Mouse (Mus musculus): ENCODE measurements around the gene Wwc2. TPM values are rescaled to one million over a fixed set of nuclear protein-coding genes. Genes with fewer than 3 reads are reported as not detected.

The Wwc2 gene
- polyA plus RNA-seq, 1 experiment from 2014 or later = 15.7 TPM

DNA sequence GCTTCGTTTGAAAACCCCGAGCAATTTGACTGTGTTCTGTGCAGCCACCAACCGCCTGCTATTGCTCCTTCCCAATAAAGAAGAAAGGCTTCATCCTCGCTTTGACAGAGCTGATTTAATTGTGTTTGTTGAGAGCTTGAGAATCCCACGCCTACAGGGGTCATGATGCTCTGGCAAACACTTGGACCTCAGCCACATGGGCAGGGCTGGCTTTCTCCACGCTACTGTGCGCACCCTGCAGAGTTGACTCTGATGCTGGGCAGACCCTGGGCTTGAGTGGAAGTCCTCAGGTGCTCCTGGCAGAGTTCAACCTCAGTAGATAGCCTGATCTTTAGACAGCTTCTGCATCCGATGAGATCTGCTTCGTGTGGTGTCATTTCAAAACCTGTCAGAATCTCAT is 198.7 kb downstream of the Wwc2 start:
- Histone ChIP-seq H3K27me3 (no peaks in the 10 kb centered on the region), H3K27ac (no peak overlapping the region), H3K9ac (no peak overlapping the region), H3K4me3 (no peak overlapping the region), H3K4me2 (replicated peaks) (no peak overlapping the region), H3K4me1 (no peaks in the 10 kb centered on the region), H3K36me3 (no peaks in the 10 kb centered on the region), H3K9me3 (replicated peaks) (peaks cover 5% of the 10 kb centered on the region; the same call in 1 of the 2 replicates)
- WGBS = 71% methylated on average over 9 of the region's 9 CpGs
- no peak for ATAC-seq (ENCODE audit: low FRiP score)

DNA sequence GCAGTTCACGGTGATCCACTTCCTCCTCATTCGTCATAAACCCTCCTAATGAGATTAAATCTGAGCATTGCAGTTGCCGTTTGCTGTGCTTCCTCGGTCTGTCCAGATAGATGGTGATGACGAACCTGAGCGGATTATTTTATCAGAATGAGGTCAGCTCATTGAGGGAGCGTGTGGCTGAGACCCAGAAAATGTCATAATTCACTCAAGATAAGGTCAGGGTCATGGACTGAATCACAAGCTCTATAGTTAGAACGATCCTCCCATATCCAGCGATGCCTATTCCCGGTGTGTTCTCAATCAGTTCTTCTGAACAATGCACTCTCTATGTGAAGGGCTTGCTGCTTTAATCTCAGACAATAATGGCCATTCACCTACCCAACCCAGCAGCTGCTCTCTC is 203.0 kb downstream of the Wwc2 start:
- H3K9ac ChIP-seq = no peak overlapping the region
- WGBS = 58% methylated on average over 10 of the region's 10 CpGs
- H3K4me3 ChIP-seq = no peak overlapping the region

DNA sequence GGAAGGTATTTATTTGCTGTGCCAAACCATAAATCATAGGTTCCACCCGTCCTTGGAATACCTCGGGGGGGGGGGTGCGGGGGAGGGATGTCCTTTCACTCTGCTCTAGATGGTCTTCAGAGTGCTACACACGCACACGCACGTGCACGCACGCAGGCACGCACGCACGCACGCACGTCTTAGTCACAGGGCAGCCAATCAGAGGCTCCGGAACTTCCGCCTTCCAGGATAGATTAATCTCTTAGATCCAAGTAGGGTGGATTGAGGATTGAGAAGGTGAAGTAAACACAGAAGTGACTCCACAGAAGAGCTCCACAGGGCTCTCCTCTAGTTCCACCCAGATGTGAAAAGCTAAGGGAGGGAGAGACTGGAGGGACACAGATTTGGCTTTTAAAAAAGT is 204.4 kb downstream of the Wwc2 start:
- H3K4me2 ChIP-seq (replicated peaks) = no peak overlapping the region
- WGBS = 94% methylated on average over 15 of the region's 15 CpGs
- H3K36me3 ChIP-seq = no peaks in the 10 kb centered on the region
- no peak for ATAC-seq (ENCODE audit: low FRiP score)
- H3K4me1 ChIP-seq = no peaks in the 10 kb centered on the region
- no peak overlapping the region for H3K9ac ChIP-seq
- no peak overlapping the region for H3K4me3 ChIP-seq
- no peaks in the 10 kb centered on the region for H3K27me3 ChIP-seq
- no peak overlapping the region for H3K27ac ChIP-seq
- no peaks in the 10 kb centered on the region for H3K9me3 ChIP-seq (replicated peaks)

More for the DNA sequence above, 203.0 kb downstream of the Wwc2 start:
- Histone ChIP-seq H3K27ac (0 out of 2 replicates have a peak overlapping the region, but pooled peaks have one; percentile 2), H3K36me3 (no peaks in the 10 kb centered on the region), H3K9me3 (replicated peaks) (no peaks in the 10 kb centered on the region), H3K4me2 (replicated peaks) (no peak overlapping the region), H3K27me3 (no peaks in the 10 kb centered on the region), H3K4me1 (no peaks in the 10 kb centered on the region)
- no peak for ATAC-seq (ENCODE audit: low FRiP score)

DNA sequence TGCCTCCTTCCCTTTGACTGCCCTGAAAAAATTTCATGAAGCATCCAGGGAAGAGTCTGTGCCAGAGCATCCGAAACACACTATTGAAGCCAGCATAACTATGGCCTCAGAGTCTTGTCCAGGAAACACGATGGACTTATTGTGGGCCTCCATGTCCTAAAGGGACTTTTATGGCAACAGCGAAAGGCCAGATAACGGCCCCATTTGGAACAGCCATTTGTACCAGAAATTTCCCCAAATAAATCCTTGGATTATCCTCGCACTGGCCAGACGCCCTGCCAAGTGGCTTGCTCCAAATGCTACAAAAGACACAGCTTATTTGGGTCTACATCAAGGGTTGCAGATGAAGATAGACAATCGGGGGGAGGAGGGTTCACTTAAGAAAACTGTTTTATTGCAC is 206.3 kb downstream of the Wwc2 start:
- ATAC-seq (ENCODE audit: low FRiP score) = no peak
- Histone ChIP-seq H3K9ac (no peak overlapping the region), H3K9me3 (replicated peaks) (no peaks in the 10 kb centered on the region), H3K27ac (no peak overlapping the region), H3K27me3 (no peaks in the 10 kb centered on the region), H3K4me2 (replicated peaks) (no peak overlapping the region), H3K4me3 (no peak overlapping the region), H3K36me3 (no peaks in the 10 kb centered on the region), H3K4me1 (no peaks in the 10 kb centered on the region)
- 91% methylated on average over 7 of the region's 7 CpGs for WGBS

DNA sequence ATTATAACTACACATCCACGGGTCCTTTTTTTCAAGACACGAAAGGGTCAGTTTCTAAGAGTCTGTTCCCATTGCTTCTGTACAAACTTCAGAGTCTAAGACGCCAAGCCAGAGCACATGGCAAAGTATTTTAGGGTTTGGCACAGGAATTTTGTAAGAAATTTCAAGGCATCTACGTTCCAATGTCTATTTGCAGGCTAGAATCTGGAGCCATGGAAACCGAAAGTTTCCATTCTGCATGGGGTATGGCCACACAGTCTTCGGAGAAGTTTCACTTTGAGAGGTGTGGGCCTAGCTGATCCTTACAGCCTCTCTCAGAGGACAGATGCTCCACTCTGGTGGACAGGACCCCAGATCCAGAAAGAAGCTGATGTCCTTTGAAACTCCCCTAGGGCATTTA is 206.8 kb downstream of the Wwc2 start:
- Histone ChIP-seq H3K36me3 (no peaks in the 10 kb centered on the region), H3K9me3 (replicated peaks) (no peaks in the 10 kb centered on the region), H3K4me2 (replicated peaks) (no peak overlapping the region), H3K4me3 (no peak overlapping the region), H3K27me3 (no peaks in the 10 kb centered on the region), H3K27ac (no peak overlapping the region), H3K4me1 (no peaks in the 10 kb centered on the region), H3K9ac (no peak overlapping the region)
- WGBS = 95% methylated on average over 6 of the region's 6 CpGs
- no peak for ATAC-seq (ENCODE audit: low FRiP score)

DNA sequence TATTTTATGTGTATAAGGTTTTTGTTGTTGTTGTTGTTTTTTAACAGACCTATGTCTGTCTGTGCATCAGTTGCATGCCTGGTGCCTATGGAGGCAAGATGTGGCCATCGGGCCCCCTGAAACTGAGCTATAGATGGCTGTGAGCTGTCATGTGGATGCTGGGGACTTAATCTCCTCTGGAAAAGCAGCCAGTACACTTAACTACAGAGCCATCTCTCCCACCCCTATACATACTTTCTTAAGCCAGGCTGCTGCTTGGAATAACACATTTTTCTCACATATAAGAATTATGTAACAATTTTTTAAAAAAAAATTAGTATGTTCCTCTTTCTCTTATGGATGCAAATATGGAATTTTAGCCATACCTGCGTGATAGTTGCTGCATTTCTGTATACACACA is 207.2 kb downstream of the Wwc2 start:
- Histone ChIP-seq H3K27me3 (no peaks in the 10 kb centered on the region), H3K4me2 (replicated peaks) (no peak overlapping the region), H3K9ac (no peak overlapping the region), H3K27ac (no peak overlapping the region), H3K4me1 (no peaks in the 10 kb centered on the region), H3K9me3 (replicated peaks) (no peaks in the 10 kb centered on the region), H3K36me3 (no peaks in the 10 kb centered on the region), H3K4me3 (no peak overlapping the region)
- WGBS = 91% methylated on average over 2 of the region's 2 CpGs
- ATAC-seq (ENCODE audit: low FRiP score) = no peak

DNA sequence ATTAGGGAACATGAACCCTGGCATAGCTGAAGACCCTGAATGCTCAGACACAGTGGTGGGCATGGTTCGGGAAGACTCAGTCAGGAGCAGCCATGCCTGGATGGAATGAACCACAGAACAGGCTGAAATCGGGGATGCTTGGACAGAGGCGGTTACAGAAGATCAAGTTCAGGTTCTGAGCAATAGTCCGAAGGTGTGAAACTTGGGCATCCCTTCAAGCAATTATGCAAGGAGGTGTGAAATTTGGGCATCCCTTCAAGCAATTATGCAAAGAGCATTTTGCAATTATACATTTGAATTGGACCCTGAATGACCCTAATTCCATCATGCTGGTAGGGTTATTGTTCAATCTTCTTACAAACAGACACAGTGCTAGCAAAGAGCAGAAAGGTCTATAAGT is 208.8 kb downstream of the Wwc2 start:
- 93% methylated on average over 4 of the region's 4 CpGs for WGBS
- H3K4me2 ChIP-seq (replicated peaks) = no peak overlapping the region
- no peak overlapping the region for H3K27ac ChIP-seq
- no peak overlapping the region for H3K9ac ChIP-seq
- no peaks in the 10 kb centered on the region for H3K27me3 ChIP-seq
- ATAC-seq (ENCODE audit: low FRiP score) = no peak
- no peaks in the 10 kb centered on the region for H3K4me1 ChIP-seq
- no peak overlapping the region for H3K4me3 ChIP-seq
- H3K36me3 ChIP-seq = no peaks in the 10 kb centered on the region
- no peaks in the 10 kb centered on the region for H3K9me3 ChIP-seq (replicated peaks)

DNA sequence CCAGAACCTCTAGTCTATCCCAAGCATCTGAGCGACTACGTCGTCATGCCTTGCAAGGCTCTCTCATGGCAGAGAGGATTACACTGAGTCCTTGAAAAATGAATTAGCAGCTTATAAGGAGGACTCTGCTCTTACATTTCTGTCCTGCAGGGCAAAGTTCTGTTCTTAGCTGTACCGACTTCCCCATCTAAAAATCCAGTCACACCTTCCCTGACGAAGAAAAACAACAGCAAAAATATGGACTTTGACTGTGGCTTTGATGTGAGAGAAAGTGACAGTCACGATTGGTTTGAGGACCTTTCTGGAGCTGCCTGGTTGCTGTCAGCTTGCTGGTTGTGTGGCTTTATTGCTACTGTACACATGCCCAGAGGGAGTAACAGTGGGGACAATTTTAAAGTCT is 211.1 kb downstream of the Wwc2 start:
- H3K27ac ChIP-seq = no peak overlapping the region
- no peak overlapping the region for H3K4me2 ChIP-seq (replicated peaks)
- H3K9ac ChIP-seq = no peak overlapping the region
- no peaks in the 10 kb centered on the region for H3K4me1 ChIP-seq
- WGBS = 83% methylated on average over 6 of the region's 6 CpGs
- no peak overlapping the region for H3K4me3 ChIP-seq
- no peaks in the 10 kb centered on the region for H3K36me3 ChIP-seq
- ATAC-seq (ENCODE audit: low FRiP score) = no peak
- no peaks in the 10 kb centered on the region for H3K9me3 ChIP-seq (replicated peaks)
- H3K27me3 ChIP-seq = no peaks in the 10 kb centered on the region

DNA sequence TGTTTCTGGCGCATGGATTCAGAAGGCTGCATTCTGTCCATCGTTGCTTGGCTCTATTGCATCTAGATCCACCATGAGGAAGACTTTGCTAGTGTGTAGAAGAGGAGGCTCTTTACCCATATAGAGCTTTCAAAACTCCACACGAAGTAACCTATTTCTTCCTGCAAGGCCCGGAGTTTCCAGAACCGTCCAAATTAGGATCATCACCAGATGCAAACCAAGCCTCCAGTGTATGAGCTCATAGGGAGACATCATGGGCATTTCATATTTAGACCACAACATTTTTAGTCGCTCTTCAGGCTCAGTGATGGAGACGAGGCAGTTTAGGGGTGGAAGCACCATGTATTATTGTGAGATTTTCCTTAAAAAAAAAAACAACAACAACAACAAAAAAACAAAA is 213.3 kb downstream of the Wwc2 start:
- 95% methylated on average over 7 of the region's 7 CpGs for WGBS
- Histone ChIP-seq H3K4me2 (replicated peaks) (no peak overlapping the region), H3K9me3 (replicated peaks) (no peaks in the 10 kb centered on the region), H3K27me3 (no peaks in the 10 kb centered on the region), H3K9ac (no peak overlapping the region), H3K4me1 (no peaks in the 10 kb centered on the region), H3K36me3 (no peaks in the 10 kb centered on the region), H3K4me3 (no peak overlapping the region), H3K27ac (no peak overlapping the region)
- no peak for ATAC-seq (ENCODE audit: low FRiP score)

Other genes starting within 250 kb of the Wwc2 start
- gene Cldn24, start 168.8 kb downstream of the Wwc2 start, polyA plus RNA-seq (2016; fragmentation: Nextera tagmentation; extraction: Ambion mirVana) = 0.40 TPM in 1 of 2 replicates, not detected in the other
- gene Cldn22, start 166.4 kb downstream of the Wwc2 start, polyA plus RNA-seq (2016; fragmentation: Nextera tagmentation; extraction: Ambion mirVana) = not detected in 2 replicates
- 18.1 TPM in 2 replicates for gene Dctd, start 108.2 kb upstream of the Wwc2 start, polyA plus RNA-seq (2016; fragmentation: Nextera tagmentation; extraction: Ambion mirVana)

Measured in hindbrain, embryonic 12.5 days (tissue).